Mouse (Mus musculus) layer of hippocampus, adult 9-10 months (tissue): Measurements from ENCODE around the gene AI464131.

Experiments used
- DNase-seq: peaks from one replicate; pipeline ENCODE4 v3.0.0; 2022; ENCODE audit warnings: low spot score

The AI464131 gene

GRCm38 (mm10) chr4:41502986-41503412 is at the start of gene AI464131:
Gene AI464131, minus strand, starts transcription at chr4:41503076.
- peak; percentile 79 for DNase-seq

- no peak for DNase-seq
Observed at GRCm38 (mm10) chr4:41552529-41552928, 49.7 kb upstream of the AI464131 start.

GRCm38 (mm10) chr4:41547086-41547485 is 44.2 kb upstream of the AI464131 start:
- DNase-seq = no peak

GRCm38 (mm10) chr4:41545985-41546384 is 43.1 kb upstream of the AI464131 start:
- no peak for DNase-seq

GRCm38 (mm10) chr4:41542136-41542535 is 39.3 kb upstream of the AI464131 start:
- no peak for DNase-seq

GRCm38 (mm10) chr4:41534866-41535265 is 32.0 kb upstream of the AI464131 start:
- DNase-seq = no peak

GRCm38 (mm10) chr4:41532420-41532819 is 29.5 kb upstream of the AI464131 start:
- DNase-seq = no peak

GRCm38 (mm10) chr4:41527996-41528395 is 25.1 kb upstream of the AI464131 start:
- DNase-seq = no peak

GRCm38 (mm10) chr4:41527076-41527475 is 24.2 kb upstream of the AI464131 start:
- no peak for DNase-seq

GRCm38 (mm10) chr4:41526553-41526952 is 23.7 kb upstream of the AI464131 start:
- DNase-seq = no peak

- DNase-seq = no peak
Observed at GRCm38 (mm10) chr4:41524829-41525228, 22.0 kb upstream of the AI464131 start.

- no peak for DNase-seq
Observed at GRCm38 (mm10) chr4:41523839-41524238, 21.0 kb upstream of the AI464131 start.

GRCm38 (mm10) chr4:41522788-41523187 is 19.9 kb upstream of the AI464131 start:
- peak; percentile 62 for DNase-seq

GRCm38 (mm10) chr4:41522136-41522535 is 19.3 kb upstream of the AI464131 start:
- DNase-seq = no peak

GRCm38 (mm10) chr4:41520641-41521040 is 17.8 kb upstream of the AI464131 start:
- DNase-seq = no peak

- no peak for DNase-seq
Observed at GRCm38 (mm10) chr4:41519195-41519594, 16.3 kb upstream of the AI464131 start.

GRCm38 (mm10) chr4:41518349-41518748 is 15.5 kb upstream of the AI464131 start:
- no peak for DNase-seq

- no peak for DNase-seq
Observed at GRCm38 (mm10) chr4:41517233-41517632, 14.4 kb upstream of the AI464131 start, which contains the start of gene 1110017D15Rik. Gene 1110017D15Rik, minus strand, starts transcription at chr4:41517333.

- no peak for DNase-seq
Observed at GRCm38 (mm10) chr4:41513714-41514113, 10.8 kb upstream of the AI464131 start.

- no peak for DNase-seq
Observed at GRCm38 (mm10) chr4:41513309-41513708, 10.4 kb upstream of the AI464131 start.

GRCm38 (mm10) chr4:41507998-41508397 is 5.1 kb upstream of the AI464131 start:
- DNase-seq = no peak

GRCm38 (mm10) chr4:41507326-41507924 is 4.5 kb upstream of the AI464131 start:
- no peak for DNase-seq

- DNase-seq = no peak
Observed at GRCm38 (mm10) chr4:41506906-41507305, 4.0 kb upstream of the AI464131 start.

GRCm38 (mm10) chr4:41506156-41506555 is 3.3 kb upstream of the AI464131 start:
- no peak for DNase-seq
